Mouse (Mus musculus): Measurements from ENCODE around the gene Glis2.
A peak's percentile ranks its signal among the peaks of the same experiment; 100 is the strongest.
"Not testable (repeated sequence)": the region's sequence is repeated elsewhere in the genome, so short reads cannot be mapped to it uniquely, and the experiment has no call there.

The Glis2 gene

DNA sequence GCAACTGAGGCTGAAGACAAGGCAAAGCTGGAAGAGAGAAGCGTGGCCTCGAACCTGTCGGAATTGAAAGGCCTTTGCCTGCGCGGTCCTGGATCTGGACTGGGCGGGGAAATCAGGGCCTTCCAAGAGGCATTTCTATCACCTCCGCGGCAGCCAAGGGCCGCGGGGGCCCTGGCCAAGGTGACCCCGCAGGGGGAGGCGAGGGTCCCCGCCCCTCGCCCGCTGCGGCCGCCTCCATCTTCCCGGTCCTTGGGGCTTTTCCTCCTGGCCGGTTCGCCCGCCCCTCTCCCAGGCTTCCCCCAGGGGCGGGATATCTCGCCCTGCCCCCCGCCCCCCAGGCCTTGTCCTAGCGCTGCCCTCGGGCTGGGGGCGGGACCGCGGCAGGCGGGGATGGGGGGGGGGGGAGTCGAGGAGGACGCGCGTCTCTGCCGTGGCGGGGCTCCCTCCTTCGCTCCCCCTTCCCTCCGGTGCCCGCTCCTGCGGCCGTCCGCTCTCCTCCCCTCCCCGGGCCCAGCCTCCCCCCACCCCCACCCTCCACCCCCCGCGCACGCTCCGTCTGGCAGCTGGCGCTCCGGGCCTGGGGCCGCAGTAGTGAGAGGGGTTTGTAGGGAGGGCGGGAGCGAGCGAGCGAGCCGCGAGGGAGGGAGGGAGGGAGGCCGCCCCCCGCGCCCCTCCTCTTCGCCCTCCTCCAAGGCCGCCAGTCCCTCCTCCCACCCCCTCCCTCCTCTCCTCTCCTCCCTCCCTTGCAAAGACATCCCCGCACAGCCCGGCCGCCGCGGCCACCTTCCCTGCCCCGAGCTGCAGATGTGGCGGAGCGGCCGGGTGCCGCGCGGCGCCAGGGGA, at the start of gene Glis2:
Gene Glis2 (plus strand): TSS at position 743 of the 843 bp plus-strand sequence.
- peak; percentile 96 for DNase-seq

DNA sequence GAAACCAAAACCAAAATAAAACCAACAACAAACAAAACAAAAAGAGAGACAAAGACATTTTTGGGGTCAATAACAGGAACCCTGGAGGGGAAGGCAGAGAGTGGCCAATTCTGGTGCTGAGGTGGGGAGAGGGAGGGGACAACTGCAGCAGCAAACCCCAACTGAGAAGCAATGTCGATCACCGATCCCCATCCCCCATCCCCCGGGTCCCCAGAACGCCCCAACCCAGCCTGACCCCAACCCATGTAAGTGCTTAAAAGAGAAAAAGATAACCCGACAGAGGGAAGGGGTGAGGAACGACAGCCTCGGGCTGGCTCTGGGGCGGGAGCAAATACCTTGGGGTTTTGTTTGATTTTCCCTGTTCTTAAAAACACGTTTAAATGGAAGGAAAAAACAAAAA, 49.7 kb upstream of the Glis2 start:
- DNase-seq, result no peak

DNA sequence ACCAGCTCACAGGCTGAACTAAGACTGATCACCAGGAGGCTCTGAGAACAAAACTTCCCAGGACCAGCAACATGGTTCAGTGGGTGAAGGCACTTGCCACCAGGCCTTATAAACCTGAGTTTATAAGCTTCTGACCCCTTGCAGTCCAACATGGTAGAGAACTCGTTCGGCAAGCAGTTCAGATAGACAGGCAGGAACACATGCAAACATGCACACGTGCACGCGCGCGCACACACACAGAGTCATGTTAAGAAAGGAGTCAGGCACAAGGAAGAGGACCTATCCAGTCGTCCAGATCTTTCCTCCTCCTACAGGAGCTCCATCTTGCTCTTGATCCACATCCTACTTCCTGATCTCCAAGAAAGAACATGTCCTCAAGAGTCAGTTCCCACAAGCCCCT, 47.7 kb upstream of the Glis2 start:
- no peak for DNase-seq

DNA sequence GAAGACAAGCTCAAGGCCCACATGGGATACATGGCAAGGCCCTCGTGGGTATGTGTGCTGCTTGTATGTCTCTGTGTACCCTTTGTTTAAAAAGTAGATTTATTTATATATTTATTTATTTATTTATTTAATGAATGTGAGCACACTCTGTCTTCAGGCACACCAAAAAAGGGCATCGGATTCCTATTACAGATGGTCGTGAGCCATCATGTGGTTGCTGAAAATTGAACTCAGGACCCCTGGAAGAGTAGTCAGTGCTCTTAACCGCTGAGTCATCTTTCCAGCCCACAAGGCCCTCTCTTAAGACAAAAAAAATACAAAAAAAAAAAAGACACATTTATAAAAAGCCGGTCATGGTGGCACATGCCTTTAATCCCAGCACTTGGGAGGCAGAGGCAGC, 46.9 kb upstream of the Glis2 start:
- no peak for DNase-seq

DNA sequence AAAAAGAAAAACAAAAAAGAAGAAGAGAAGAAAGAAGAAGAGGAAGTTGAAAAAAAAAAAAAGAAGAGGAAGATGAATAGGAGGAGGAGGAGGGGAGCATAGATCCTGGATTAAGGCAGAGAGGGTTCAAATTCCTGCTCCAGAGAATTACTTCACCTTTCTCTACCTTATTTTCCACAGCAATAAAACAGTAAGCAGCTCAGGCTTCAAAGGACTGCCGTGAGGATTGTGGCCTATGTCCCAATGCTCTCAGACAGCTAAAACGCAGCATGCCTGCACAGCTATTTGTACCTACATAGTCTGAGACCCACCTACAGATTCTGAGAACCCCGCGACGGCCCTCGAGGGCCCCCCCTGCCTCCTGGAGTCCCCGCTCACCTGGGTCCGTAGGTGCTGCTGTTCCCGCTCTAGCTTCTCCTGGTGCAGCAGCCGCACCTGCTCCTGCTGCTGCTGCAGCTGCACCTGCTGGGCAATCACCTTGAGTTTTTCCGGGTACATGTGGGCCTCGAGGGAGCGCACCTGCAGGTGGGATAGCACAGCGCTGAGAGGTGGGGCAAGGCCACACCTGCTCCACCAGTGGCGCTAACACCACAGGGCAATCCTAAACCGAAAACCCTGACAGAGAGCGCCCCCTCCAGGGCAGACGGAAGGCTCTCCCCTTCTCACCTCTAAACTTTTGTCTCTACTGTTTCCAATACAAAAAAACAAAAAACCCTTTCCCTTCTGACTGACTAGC, 45.4 kb upstream of the Glis2 start:
- DNase-seq, result no peak

DNA sequence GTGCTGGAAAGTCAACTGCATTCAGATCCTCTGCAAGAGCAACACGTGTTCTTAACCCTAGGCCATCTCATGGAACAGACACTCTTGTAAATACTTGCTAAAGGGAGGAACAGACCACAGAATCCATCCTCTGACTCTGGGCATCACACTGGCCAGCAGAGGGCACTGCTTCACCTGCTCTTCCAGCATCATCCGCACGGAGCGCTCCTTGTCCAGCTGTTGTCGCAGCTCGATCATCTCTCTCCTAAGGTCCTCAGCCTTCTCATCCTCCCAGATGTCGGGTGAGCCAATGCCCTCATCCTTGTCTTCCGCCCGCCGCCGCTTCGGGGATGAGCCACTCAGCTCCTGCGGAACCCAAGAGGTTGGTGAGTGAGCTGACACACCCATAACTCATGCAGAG, 43.5 kb upstream of the Glis2 start:
- DNase-seq, result peak; percentile 85

DNA sequence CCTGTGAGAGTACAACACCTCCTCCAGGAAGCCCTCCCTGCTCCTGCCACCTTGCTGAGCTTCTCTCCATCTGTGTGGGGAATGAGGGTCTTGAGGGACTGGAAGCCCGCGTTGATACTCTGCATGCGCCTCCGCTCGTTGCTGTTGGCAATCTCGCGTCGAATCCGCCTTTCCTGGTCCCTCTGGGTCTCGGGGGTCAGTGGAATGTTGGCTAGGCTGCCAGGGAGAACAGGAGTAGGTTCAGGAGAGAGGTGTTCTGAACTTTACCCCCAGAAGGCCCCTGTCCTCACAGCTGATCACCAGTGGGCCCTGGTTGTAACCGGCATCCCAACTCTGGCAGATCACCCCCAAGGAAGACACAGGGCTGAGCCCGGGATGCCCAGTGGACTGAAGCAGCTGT, 42.6 kb upstream of the Glis2 start:
- DNase-seq, result no peak

DNA sequence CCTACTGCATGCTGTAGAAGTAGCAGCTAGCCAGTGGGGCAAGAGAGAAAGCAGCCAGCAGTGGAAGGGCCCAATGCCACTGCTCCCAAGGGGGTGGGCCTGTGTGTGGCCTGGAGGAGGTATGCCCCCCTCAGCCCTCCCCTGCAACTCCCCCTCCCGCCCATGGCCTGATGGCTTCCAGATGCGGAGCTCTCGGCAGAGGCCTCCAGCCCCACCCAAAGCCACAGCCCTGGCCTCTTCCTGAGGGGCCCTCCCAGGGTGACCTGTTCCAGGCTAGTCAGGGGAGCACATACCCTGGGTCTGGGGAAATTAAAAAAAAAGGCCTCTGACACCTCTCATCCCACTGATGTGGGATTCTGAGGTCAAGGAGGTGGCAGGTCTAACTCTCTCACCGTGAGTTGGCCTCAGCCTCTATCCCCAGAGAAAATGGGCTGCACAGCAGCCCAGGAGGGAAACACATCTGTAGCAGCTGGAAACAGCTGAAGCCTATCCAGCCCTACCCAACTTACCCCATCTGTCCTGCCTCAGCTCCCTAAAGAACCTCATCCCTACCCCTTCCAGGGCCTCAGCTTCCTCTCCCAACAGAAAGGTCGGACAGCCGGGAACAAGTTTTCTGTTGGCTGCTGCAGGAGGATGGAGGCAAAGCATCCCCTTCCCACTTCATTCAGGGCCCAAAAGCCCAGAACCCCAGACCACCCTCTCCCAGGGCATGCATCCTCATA, 41.5 kb upstream of the Glis2 start:
- peak; percentile 87 for DNase-seq

DNA sequence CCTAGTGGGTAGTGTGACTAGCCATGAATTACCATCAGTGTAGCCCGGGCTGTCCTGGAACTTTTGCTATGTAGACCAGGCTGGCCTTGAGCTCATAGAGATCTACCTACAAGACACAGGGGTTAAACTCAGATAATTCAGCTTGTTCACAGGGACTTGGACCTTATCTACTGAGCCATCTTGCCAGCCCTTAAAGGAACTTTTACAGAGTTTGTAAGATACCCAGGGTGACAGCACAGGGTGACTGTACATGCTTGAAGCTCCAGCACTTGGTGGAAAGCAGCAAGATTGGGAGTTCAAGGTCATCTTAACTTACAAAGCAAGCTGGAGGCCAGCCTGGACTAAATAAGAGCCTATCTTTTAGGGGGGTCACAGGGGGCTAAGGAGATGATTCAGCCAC, 39.0 kb upstream of the Glis2 start:
- no peak for DNase-seq

DNA sequence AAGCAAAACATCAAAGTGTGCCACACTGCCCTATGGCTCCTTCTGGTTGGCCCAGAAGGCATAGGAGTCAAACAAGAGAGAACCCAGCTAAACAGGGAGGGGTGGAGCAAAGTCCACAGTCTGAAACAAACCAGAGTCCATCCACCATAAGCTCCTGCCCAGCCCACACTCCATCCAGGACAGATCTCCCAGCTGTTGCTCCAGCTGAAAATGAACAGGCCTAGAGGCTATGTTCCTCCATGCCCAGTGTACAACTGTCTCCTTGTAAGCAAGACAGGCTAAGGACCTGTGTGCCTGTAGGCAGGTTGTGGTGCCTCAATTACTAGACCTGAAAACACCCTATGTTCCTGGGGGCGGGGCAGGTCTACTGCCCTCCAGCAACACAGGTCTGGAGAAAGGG, 37.4 kb upstream of the Glis2 start:
- peak; percentile 10 for DNase-seq

DNA sequence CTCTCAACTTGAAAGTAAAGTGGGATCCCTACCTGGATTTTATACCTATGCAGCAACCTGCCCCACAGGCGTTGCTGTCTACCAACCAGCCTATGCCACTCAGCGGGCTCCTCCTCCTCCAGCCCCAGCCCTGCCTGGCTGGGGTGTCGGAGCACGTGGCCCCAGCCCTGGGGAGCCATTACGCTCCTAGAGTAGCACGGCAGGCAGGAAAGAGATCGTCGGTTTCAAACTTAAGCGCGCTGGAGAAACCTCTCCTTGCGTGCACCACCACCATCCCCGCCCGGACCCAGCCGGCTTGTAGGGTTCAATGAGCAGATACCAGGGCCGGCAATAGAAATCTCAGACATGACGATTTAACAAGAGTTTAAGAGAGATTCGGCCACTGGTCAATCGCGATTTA, 36.6 kb upstream of the Glis2 start:
- DNase-seq, result peak; percentile 74

DNA sequence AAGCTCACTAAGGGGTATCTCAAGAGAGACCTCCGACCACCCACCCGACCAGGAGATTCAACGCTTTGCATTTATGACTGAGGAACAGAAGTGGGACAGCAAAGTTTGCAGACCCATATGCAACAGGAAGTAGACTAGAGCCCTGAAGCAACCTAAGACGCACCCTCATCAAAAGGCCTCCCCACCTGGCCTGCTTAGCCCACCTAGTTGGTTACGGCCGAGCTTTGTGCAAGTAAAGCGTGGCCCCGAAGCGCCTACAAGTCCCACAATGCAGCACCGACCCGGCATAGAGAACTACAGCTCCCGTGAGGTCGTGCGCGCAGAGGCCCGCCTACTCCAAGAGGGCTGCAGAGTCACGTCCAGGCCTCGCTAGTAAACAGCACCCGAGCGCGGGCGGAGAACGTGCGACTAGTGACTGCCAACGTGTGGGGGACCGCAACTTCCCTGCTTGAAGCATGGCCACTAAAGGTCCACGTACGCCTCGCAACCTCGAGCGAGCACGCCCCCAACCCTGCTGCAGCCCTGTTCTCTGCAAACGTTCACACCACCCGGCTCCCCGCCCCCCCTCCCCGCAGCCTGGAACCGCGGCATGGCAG, 36.0 kb upstream of the Glis2 start:
- peak; percentile 96 for DNase-seq

DNA sequence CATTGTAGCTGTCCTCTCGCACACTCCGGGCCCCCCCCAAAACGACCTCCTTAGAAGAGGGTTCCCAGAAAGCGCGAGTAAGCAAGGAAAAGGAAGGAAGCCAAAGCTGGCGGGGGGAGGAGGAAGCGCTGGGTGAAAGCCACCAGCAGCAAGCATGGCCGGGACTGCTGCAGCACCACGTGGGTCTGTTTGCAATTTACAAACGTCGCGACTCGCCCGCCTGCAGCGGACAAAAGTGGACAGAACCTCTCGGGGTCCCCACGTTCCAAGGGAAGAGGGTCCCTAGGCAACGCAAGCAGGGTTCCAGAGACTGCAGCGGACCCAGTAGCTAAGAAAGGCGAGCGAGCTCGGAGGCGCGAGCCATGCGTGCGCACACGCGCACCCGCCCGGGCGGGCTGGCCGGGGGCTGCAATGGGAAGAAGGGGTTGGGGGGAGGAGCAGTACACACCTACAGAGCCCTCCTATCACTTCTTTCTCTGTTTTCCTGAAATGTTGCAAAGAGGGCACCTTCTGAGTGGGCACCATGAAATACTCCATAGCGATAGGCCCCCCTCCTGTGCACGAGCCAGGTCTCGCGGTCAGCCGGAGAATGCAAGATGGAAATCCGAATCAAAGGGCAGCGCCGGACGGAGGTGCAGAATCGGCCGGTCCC, 35.4 kb upstream of the Glis2 start:
- peak; percentile 80 for DNase-seq

DNA sequence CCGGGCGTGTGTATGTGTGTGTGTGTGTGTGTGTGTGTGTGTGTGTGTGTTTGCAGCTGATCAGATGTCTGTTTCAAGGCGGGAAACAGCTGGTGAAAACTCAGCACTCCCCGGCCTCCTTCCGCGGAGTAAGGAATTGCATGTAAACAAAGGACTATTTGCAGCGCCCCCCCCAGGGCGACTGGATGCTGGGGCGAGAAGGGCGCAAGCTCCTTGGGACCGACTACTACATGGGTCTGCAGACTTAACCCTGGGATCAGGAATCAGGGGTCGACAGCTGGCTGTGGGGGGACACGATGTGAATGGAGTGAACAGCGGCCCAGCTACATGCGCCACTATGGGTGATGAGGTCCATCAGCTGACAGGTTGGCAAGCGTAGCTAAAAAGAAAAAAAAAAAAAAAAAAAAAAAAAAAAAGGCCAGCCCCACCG, 34.8 kb upstream of the Glis2 start, which contains the start of gene Tfap4:
Gene Tfap4 (minus strand): TSS at position 140 of the 430 bp plus-strand sequence.
- peak; percentile 93 for DNase-seq

DNA sequence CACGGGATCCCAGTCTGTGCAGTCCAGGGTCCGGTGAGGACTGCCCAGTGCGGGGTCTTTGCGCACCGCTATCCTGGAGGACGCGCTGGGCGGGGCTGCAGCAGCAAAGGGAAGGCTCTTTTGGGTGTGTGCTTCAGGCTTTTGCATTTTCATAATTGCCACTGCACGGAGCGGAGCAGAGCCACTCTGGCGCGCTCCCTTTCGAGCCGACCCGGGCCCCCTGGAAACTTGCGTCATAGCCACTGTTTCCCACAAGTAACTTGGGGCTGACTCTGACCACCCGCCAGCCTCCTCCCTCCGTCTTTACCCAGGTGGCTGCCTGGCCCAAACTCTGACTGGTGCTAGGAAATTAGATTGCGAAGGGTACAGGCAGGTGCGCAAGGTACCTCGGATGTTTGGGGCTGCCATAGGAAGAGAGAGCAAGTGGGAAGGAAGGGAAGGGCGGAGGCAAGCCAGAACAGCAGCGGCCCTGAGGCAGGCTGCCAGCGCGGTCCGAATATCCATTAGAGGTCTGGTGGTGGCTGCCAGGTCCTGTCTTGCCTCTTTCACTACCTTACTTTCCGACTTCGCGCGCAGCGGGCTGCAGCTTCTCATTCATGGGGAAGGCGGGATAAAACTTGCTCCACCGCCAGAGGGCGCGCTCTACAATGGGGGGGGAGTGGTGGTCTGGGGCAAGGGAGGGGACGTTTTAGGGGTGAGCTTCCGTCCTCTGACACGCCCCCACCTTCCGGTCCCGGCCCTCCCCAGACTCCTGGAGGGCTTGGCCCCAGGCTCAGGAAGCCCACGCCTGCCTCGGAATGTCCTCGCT, 34.2 kb upstream of the Glis2 start:
- DNase-seq, result peak; percentile 75

DNA sequence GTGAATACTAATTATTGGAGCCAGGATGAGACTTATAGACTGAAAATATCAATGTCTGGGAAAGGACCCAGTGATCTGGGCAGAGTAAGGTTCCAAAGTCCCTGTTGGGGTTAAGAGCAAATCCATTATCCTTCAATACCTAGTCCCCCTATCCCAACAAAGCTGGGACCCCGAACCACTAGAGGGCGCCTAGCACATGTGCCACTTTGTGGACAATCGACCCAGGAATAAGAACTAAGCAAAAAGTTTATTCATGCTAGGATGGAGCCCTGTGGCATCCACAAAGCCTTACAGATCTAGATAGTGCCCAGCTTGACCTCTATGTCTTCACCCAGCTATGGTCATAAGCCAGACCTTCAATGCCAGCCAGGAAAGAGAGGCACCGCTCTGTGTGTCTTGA, 26.6 kb upstream of the Glis2 start:
- peak; percentile 94 for DNase-seq

DNA sequence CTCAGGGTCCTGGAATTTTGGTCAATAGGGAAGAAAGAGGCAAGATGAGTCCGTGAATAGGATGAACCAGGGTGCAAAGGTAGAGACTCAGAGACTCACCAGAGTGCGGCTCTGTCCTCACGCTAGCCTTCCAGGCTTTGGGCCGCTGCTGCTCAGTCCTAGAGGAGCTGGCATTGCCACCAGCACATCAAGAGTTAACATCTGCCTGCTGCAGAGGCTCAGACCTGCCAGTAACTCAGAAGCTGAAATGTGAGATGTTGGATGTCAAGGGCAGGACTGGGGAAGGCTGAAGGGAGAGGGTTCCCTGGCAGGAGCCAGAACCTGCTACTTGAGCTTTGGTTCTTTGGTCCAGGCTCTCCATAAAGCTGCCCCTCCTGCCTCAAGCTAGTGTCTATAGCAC, 23.8 kb upstream of the Glis2 start:
- peak; percentile 43 for DNase-seq

DNA sequence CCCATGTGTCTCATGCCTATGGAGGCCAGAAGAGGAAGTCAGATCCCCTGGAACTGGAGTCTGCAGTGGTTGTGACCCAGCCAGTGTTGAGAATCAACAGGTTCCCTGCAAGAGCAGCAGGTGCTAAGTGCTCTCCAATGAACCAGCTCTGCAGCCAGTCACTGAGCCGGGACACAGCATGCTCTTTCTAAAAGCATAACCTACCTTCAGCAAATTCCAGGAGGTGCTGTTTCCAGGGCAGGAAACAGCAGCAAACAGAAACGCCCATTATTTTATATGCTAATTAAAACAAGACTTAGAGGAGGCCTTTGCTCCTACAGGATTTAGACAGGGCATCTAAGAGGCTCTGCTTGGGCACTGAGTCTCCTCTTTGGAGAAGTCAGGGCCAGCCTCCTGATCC, 18.5 kb upstream of the Glis2 start:
- DNase-seq, result no peak

DNA sequence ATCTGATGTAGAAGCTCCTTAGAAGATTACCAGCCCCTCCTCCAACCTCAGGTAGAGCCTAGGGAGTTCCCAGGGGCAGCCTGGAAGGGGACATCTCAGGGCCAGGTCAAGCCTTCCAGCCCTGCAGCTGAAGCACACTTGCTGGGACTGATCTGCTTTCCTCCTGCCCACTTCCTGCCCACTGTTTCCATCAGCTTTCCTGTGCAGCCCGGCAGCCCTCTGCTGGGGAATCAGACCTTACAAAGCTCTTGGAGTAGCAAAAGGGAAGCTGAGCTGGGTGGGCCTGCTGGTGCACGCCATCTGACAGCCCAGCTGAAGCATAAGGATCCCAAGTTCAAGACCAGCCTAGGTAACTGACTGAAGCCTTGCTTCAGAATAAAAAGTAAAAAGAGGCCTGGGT, 17.6 kb upstream of the Glis2 start:
- no peak for DNase-seq

DNA sequence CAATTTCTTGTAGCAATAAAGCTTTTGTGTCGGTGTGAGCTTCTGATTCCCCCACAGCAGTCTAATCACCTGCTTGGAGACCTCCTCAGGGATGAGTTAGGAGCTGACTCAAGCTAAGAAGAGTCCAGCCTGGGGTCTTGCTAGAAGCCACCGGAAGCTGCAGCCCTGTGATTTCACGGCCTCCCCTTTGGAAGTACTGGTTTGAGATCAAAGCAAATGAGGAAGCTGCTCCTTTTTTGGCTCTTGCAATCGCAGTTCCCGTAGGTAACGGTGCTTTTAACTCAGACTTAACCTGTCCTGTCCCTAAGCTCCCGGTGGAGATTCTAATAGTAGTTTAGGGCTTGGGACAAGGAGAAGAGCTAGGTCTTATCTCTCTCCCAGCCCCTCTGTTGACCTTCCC, 15.9 kb upstream of the Glis2 start:
- DNase-seq, result no peak

DNA sequence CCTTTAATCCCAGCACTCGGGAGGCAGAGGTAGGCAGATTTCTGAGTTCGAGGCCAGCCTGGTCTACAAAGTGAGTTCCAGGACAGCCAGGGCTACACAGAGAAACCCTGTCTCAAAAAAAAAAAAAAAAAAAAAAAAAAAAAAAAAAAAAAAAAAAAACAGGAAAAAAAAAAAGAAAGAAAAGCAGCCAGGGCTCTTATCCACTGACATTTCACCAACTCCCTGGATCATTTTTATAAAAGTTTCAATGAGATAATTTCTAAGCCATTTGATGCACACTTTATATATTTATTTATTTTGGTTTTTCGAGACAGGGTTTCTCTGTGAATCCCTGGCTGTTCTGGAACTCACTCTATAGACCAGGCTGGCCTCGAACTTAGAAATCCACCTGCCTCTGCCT, 13.3 kb upstream of the Glis2 start:
- DNase-seq, result not testable (repeated sequence)

DNA sequence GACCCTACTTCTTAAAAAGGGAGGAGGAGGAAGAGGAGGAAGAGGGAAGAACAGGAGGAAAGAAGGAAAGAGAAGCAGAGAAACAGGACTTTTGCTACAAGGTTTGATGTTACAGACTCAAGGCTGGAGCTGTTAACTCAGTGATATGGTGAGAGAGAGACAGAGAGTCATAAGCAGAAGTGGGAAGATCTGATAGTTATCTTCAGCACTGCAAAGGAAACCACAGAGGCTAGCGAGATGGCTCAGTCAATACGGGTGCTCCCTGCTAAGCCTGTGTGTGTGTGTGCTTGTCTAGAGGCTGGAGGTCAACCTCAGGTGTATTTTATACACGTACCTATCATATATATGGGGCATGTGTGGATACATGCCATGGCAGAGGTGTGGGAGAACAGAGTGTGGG, 10.7 kb upstream of the Glis2 start:
- DNase-seq, result no peak
